Mouse (Mus musculus): Measurements from ENCODE around the gene Spock1. TPM values are rescaled to one million over a fixed set of nuclear protein-coding genes. Genes with fewer than 3 reads are reported as not detected.

Gene Spock1
- total RNA-seq, 4 experiments from 2014 or later, result 11.1 to 19.0 (median 13.4) TPM

- DNase-seq, result no peak
Observed at GRCm38 (mm10) chr13:57726654-57727053, 181.5 kb downstream of the Spock1 start.

GRCm38 (mm10) chr13:57722329-57722936 lies 185.7 kb downstream of the Spock1 start:
- no peak for DNase-seq

GRCm38 (mm10) chr13:57721524-57722279 lies 186.4 kb downstream of the Spock1 start:
- DNase-seq, result no peak

DNA sequence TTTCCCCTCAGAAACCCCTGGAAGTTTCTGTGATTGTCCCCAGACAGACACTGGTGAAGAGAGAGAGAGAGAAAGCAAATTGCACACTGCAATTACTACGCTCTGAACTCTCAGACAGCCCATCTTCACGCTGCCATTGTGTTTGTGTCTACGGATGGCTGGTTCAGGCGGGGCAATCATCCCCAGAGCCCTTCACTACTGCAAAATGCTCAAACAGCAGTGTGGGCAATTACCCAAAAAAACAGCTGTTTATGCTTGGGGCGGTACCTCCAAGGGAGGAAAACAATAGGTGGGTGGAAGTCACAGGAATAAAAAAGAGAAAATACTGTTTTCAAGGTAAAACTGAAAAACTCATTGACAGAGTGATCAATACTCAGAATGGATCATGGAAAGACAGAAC lies 190.0 kb downstream of the Spock1 start:
- DNase-seq, result no peak

- DNase-seq, result no peak
Observed at GRCm38 (mm10) chr13:57712910-57713309, 195.2 kb downstream of the Spock1 start.

GRCm38 (mm10) chr13:57708425-57708824 lies 199.7 kb downstream of the Spock1 start:
- DNase-seq, result no peak

DNA sequence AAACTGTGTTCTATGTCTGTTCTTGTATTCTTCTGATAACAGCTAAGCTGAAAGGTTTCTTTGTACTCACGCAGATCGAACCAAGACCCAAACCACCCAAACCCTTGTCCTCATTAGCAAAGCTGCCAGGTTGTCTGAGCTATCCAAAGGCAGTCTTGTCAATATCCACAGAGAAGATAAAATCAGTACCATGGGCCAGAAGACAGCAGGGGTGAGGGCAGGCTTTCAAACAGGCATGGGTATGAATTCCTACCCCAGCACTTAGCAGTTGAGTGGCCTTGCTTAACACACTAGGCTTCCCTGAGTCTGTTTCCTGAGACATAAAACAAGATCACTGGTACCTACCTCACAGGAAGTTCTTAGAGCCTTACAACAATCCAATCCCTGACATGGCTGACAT lies 205.2 kb downstream of the Spock1 start:
- DNase-seq, result no peak

DNA sequence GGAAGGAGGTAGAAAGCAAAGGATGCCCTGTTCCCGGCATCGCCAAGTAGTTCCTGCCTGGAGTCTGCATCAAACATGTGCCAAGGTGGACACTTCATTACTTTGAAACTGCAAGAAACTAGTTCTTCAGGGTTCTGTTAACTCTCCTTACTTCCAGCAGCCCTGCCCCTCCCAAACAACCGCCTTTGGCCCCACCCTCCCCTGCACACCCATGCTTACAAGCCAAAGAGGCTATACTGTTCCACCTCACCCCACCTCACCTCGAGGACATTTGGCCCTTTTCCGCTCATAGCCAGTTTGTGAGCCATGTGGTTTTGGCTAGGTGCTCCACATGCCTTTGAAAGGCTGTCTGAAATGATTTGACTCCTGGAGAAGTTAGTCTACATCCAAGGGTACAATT lies 211.4 kb downstream of the Spock1 start:
- DNase-seq, result no peak

- DNase-seq, result no peak
Observed at GRCm38 (mm10) chr13:57688926-57689325, 219.2 kb downstream of the Spock1 start.

- DNase-seq, result no peak
Observed at GRCm38 (mm10) chr13:57686437-57686836, 221.7 kb downstream of the Spock1 start.

GRCm38 (mm10) chr13:57685201-57685600 lies 222.9 kb downstream of the Spock1 start:
- DNase-seq, result no peak

DNA sequence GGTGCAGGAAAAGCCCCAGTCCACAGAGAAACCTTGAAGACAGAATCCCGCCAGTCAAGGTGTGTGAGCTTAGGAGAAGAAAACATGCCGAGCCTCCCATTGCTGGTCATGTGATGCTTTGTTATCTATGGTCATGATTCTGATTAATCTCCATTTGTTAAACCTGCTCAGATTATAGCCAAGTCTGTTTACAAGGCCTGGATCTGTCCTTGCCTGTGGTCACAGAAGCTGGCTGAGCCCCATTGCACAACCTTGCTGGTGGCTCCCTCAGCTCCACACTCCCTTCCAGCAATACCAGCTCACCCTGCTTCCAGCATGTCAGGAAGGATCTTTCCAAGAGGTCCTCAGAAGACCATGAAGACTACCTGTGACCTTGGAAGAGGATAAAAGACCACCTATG lies 228.5 kb downstream of the Spock1 start:
- DNase-seq, result peak; percentile 55

- DNase-seq, result no peak
Observed at GRCm38 (mm10) chr13:57676820-57677219, 231.3 kb downstream of the Spock1 start.

- DNase-seq, result no peak
Observed at GRCm38 (mm10) chr13:57673399-57673798, 234.7 kb downstream of the Spock1 start.

GRCm38 (mm10) chr13:57672762-57673161 lies 235.4 kb downstream of the Spock1 start:
- DNase-seq, result no peak

GRCm38 (mm10) chr13:57671919-57672318 lies 236.2 kb downstream of the Spock1 start:
- DNase-seq, result no peak

- DNase-seq, result no peak
Observed at GRCm38 (mm10) chr13:57671322-57671721, 236.8 kb downstream of the Spock1 start.

DNA sequence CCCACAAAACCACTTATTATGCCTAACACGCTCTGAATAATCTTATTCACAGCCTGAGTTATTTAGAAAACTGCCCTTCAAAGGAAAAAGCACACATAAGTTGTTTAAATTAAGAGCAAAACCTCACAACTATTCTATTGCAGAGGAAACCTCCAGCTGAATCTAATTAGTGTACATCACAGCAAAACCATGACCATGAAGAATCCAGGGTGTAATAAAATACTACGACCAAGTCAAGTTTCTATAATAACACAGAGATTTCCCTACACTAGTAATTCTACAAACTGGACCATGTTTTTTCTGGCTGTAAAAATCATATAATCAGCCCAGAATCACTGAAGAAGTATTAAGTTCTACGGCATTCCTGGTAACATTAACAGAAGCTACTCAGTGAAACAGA lies 240.5 kb downstream of the Spock1 start:
- no peak for DNase-seq

DNA sequence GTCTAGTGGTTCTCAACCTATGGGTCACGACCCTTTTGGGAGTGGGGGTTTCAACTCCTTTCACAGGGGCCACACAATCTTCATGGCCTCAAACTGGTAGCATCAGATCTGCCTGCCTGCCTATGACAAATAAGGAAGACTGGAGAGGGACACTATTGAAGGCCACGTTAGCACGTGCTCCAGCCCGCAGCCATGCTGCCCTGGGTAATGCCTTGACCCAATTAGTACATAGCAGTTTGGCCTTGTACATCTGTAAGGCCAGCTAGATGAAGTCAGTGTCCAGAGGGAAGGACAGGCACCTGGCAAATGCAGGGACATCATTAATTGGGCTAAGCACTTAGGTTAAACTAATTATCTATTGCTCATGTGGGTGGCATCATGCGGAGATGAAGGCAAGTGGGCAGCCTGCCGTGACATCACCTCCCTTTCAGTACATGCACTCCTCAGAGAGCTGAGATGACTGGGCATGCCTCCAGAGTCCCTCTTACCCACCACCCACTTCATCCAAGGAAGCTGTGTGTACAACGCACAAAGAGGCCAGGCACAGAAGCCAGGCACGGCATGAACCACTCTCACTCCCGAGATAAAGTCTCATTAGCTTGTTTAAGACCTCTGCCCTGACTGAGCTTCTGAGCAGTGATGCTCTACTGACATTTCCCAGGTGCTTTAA lies 241.8 kb downstream of the Spock1 start:
- DNase-seq, result peak; percentile 49

DNA sequence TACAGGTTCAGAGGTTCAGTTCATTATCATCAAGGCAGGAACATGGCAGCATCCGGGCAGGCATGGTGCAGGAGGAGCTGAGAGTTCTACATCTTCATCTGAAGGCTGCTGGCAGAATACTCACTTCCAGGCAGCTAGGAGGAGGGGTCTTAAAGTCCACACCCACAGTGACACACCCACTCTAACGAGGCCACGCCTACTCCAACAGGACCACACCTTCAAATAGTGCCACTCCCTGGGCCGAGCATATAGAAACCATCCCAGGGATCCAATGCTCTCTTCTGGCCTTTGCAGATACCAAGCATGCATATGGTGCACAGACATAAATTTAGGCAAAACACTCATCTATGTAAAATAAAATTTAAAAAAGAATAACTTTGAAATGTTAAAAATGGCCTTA lies 245.6 kb downstream of the Spock1 start:
- no peak for DNase-seq

DNA sequence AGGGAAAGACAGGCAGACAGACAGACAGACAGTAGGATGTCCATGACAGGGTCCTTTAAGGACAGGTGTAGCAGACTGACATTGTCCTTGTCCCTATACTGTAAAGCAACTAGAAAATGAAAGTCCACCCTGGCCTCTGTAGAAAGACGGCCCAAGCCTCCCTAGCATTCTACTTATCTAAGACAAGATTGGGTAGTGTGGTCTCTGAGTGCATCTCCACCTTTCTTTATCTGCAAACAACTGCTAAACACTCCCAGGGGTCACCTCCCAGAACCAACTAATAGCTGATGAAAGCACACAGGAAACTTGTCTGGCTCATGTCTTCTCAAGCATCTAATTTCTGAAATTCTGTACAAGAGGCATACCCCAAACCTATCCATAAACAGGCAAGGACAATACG lies 247.6 kb downstream of the Spock1 start:
- DNase-seq, result no peak

DNA sequence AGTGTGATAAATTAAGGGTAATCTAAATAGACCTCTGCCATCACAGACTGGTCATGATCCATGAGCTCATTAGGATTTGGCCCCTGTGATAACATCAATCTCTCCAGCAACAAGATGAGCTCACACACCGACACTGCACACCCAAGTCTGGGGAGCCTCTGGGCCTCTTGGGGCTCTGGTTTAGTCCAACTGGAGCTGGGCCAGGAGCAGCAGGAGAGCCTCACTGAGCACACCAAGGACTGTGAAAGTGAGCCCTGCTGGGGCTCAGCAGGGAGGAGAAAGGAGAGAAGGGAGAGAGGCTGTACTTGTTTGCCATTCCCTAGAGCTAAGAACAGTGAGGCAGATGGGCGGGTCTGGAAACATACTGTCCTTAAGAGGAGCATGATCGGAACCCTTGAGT lies 248.3 kb downstream of the Spock1 start:
- no peak for DNase-seq

- DNase-seq, result peak; percentile 70
Observed at GRCm38 (mm10) chr13:57656606-57657005, 251.5 kb downstream of the Spock1 start.

DNA sequence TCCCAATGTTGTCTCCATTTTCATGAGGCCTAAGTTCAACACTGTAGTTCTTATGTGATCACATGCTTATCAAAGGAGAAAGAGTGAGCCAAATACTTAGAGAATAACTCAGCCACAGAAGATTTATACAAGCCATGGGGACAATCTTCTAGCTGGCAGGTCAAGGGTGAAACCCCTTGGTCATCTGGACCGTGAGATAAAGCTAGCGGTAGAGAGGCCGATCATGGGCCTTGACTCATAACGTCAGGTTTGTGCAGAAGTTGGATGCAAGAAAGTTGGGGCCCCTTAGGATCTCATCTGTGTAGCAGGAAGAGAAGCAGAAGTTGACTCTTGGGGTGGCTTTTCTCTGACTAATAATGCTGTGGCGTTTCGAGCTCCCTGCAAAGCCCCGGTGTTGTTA lies 253.8 kb downstream of the Spock1 start:
- DNase-seq, result no peak
